Mouse (Mus musculus) cerebellum, adult 2 months (tissue): ENCODE measurements around the gene Grik3. TPM values are rescaled to one million over a fixed set of nuclear protein-coding genes. Genes with fewer than 3 reads are reported as not detected.

Experiments
- DNase-seq, 2 experiments: peaks; one replicate each; pipeline ENCODE4 v3.0.0; 2021
- H3K27ac ChIP-seq: fragments of 200-500 bp; 2 replicates; pipeline ENCODE4 v1.5.1; 2012; ENCODE audit warnings: low read length, control low read depth, inconsistent platforms; ENCODE audit not compliant: insufficient read depth
- H3K27me3 ChIP-seq: fragments of 200-500 bp; 2 replicates; pipeline ENCODE4 v1.6.1; 2012; ENCODE audit warnings: inconsistent platforms, mild to moderate bottlenecking, low read length, moderate library complexity; ENCODE audit not compliant: control insufficient read depth, insufficient read depth
- H3K4me1 ChIP-seq: fragments of 200-500 bp; 2 replicates; pipeline ENCODE4 v1.6.1; 2011; ENCODE audit warnings: low read length; ENCODE audit not compliant: control insufficient read depth, insufficient read depth
- H3K4me3 ChIP-seq: fragments of 200-500 bp; replicated peaks from 2 replicates; pipeline ENCODE3; 2011; ENCODE audit warnings: mild to moderate bottlenecking, low read depth, low read length, control low read depth; ENCODE audit not compliant: insufficient read depth
- CTCF ChIP-seq: fragments of 200-500 bp; IDR thresholded peaks from 2 replicates; pipeline ENCODE4 v1.5.1; 2011; ENCODE audit warnings: low read depth, mild to moderate bottlenecking, control low read depth, low read length, moderate library complexity, borderline replicate concordance; ENCODE audit not compliant: insufficient read depth
- POLR2A ChIP-seq: fragments of 200-500 bp; IDR thresholded peaks from 2 replicates; pipeline ENCODE4 v1.6.1; 2011; ENCODE audit warnings: low read length, control low read depth, borderline replicate concordance; ENCODE audit not compliant: insufficient read depth
- WGBS: fragments of 180-500 bp; shearing (Covaris S2); methylation state at CpG from one replicate; pipeline ENCODE4 v1.1.7; 2018; 5-methylcytosine and 5-hydroxymethylcytosine counted together
- polyA plus RNA-seq: library from polyadenylated mRNA; depleted of rRNA; stranded (reverse); fragments of >200 nt; gene quantifications from 2 replicates; pipeline ENCODE4 v1.2.3, GENCODE M21; 2012

Grik3 gene
- polyA plus RNA-seq, 1 experiment = 18.2 TPM

DNA sequence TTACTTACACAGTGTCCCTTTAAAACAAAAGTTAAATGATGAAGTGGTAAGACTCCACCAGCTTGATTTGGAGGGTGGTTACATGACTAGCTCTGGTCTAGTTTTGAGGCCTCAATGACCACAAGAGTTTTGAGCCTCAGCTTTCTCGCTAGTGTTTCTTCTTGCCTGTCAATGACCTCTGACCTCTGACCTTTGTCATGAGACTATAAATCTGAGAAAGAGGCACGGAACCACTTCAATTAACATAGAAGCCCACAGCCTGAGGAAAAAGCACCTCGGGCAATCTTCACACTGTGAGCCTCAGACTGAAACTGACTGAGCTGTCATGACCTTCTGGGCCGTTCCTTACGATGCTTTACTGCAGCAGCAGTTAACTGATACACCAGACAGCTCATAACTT lies 272.6 kb downstream of the Grik3 start:
- WGBS = 49% methylated on average over 5 of the region's 5 CpGs
- H3K27ac ChIP-seq = no peak overlapping the region
- no peak overlapping the region for H3K4me3 ChIP-seq
- H3K4me1 ChIP-seq = no peaks in the 10 kb centered on the region; the same call in 1 of the 2 replicates
- no peaks in the 10 kb centered on the region for H3K27me3 ChIP-seq
- no peak for DNase-seq
- TF ChIP-seq CTCF (no peak), POLR2A (no peak)
